15 mouse cellular contexts compared by ENCODE assay signal in the genomic region with DNA sequence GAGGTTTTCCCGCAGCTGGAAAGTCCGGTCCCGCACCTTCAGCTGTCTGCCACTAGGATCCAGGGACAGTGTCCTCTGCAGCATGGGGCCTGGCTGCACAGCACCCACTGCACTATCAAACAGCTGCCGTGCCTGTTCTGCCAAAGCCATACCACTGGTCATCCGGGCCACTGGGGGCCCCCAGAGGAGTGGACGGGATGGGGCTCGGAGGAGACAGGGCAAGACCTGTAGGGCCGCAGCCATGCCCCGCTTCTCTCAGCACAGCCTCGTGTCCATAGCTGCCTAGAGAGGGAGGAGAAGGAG. TPM values are rescaled to one million over a fixed set of nuclear protein-coding genes. Genes with fewer than 3 reads are reported as not detected.
DNase-seq lines count a peak whose midpoint lies in the region; ATAC-seq lines count a peak whose summit lies in the region.
"Had no signal": no experiment of that assay in that cellular context is flagged by ENCODE, and none has a peak within 500 bp of the region (broad histone marks: within the 10 kb centered on the region; RNA-seq: fewer than 3 reads in every experiment).

No protein-coding gene starts in this region.

- DNase-seq in embryonic facial prominence, embryonic 10.5 days (ENCODE audit: low spot score) = no peak
- DNase-seq in cerebellum, postnatal 10 days = no peak
- no peak for DNase-seq in embryo, embryonic 11 days
- DNase-seq: adrenal gland, adult 2 months; cerebellum, adult 9-11 months; gastrocnemius, postnatal 10 days; heart, postnatal 36 days; thymus, postnatal 14 days had no signal

- H3K4me1 ChIP-seq in embryonic facial prominence, embryonic 15.5 days = no peaks in the 10 kb centered on the region
- H3K4me1 ChIP-seq in embryonic facial prominence, embryonic 10.5 days = peaks cover 16% of the 10 kb centered on the region
- H3K4me1 ChIP-seq in intestine, embryonic 16.5 days (ENCODE audit: control insufficient read depth, insufficient read depth, low read length) = 0 out of 2 replicates have a peak, but pooled peaks cover 3% of the 10 kb centered on the region
- no peaks in the 10 kb centered on the region; the same call in 1 of the 2 replicates for H3K4me1 ChIP-seq in intestine, embryonic 15.5 days (replicated peaks)
- peaks cover 55% of the 10 kb centered on the region for H3K4me1 ChIP-seq in midbrain, embryonic 13.5 days (replicated peaks)
- peaks cover 12% of the 10 kb centered on the region for H3K4me1 ChIP-seq in midbrain, embryonic 16.5 days (ENCODE audit: control insufficient read depth, insufficient read depth, low read length)
- H3K4me1 ChIP-seq: stomach, embryonic 15.5 days had no signal

- H3K4me3 ChIP-seq in embryonic facial prominence, embryonic 15.5 days (replicated peaks) = no peak overlapping the region
- H3K4me3 ChIP-seq in embryonic facial prominence, embryonic 10.5 days = no peak overlapping the region
- no peak overlapping the region for H3K4me3 ChIP-seq in intestine, embryonic 16.5 days (ENCODE audit: low read length)
- H3K4me3 ChIP-seq in intestine, embryonic 15.5 days (replicated peaks) = no peak overlapping the region
- H3K4me3 ChIP-seq in midbrain, embryonic 13.5 days (replicated peaks) = no peak overlapping the region
- H3K4me3 ChIP-seq in midbrain, embryonic 16.5 days (ENCODE audit: low read depth, low read length) = no peak overlapping the region
- H3K4me3 ChIP-seq: stomach, embryonic 15.5 days had no signal

- H3K27me3 ChIP-seq in embryonic facial prominence, embryonic 15.5 days = no peaks in the 10 kb centered on the region
- no peaks in the 10 kb centered on the region; the same call in 1 of the 2 replicates for H3K27me3 ChIP-seq in embryonic facial prominence, embryonic 10.5 days (replicated peaks; ENCODE audit: low read depth, poor library complexity, severe bottlenecking)
- H3K27me3 ChIP-seq in intestine, embryonic 16.5 days (replicated peaks; ENCODE audit: control insufficient read depth, insufficient read depth, low read length) = no peaks in the 10 kb centered on the region
- H3K27me3 ChIP-seq in intestine, embryonic 15.5 days (replicated peaks) = no peaks in the 10 kb centered on the region
- no peaks in the 10 kb centered on the region for H3K27me3 ChIP-seq in midbrain, embryonic 13.5 days
- no peaks in the 10 kb centered on the region for H3K27me3 ChIP-seq in midbrain, embryonic 16.5 days (ENCODE audit: control insufficient read depth, insufficient read depth, low read depth, low read length)
- H3K27me3 ChIP-seq: stomach, embryonic 15.5 days had no signal

- ATAC-seq in embryonic facial prominence, embryonic 15.5 days (ENCODE audit: insufficient number of reproducible peaks, low FRiP score, low TSS enrichment, low read depth) = 0 out of 2 replicates have a peak, but pooled peaks have one; percentile 11
- ATAC-seq in intestine, embryonic 16.5 days = peak; percentile 6
- no peak for ATAC-seq in intestine, embryonic 15.5 days
- ATAC-seq in midbrain, embryonic 13.5 days = no peak
- ATAC-seq in midbrain, embryonic 16.5 days = no peak
- ATAC-seq: lung, postnatal 0 days had no signal

- H3K27ac ChIP-seq in embryonic facial prominence, embryonic 15.5 days (replicated peaks) = no peak overlapping the region
- no peak overlapping the region for H3K27ac ChIP-seq in embryonic facial prominence, embryonic 10.5 days (replicated peaks)
- no peak overlapping the region for H3K27ac ChIP-seq in intestine, embryonic 16.5 days (ENCODE audit: low read length)
- H3K27ac ChIP-seq in intestine, embryonic 15.5 days = no peak overlapping the region
- H3K27ac ChIP-seq in midbrain, embryonic 13.5 days = peak overlapping the region; percentile 14; the same call in 1 of the 2 replicates
- H3K27ac ChIP-seq in midbrain, embryonic 16.5 days (ENCODE audit: low read length) = no peak overlapping the region
- H3K27ac ChIP-seq: stomach, embryonic 15.5 days had no signal

- H3K36me3 ChIP-seq in embryonic facial prominence, embryonic 15.5 days = no peaks in the 10 kb centered on the region
- no peaks in the 10 kb centered on the region; the same call in 1 of the 2 replicates for H3K36me3 ChIP-seq in embryonic facial prominence, embryonic 10.5 days (replicated peaks)
- no peaks in the 10 kb centered on the region for H3K36me3 ChIP-seq in intestine, embryonic 16.5 days (ENCODE audit: control insufficient read depth, insufficient read depth, low read length)
- H3K36me3 ChIP-seq in intestine, embryonic 15.5 days = no peaks in the 10 kb centered on the region
- peaks cover 26% of the 10 kb centered on the region for H3K36me3 ChIP-seq in midbrain, embryonic 13.5 days
- H3K36me3 ChIP-seq in midbrain, embryonic 16.5 days (ENCODE audit: control insufficient read depth, insufficient read depth, low read length) = peaks cover 5% of the 10 kb centered on the region
- H3K36me3 ChIP-seq: stomach, embryonic 15.5 days had no signal

- no peaks in the 10 kb centered on the region for H3K9me3 ChIP-seq in embryonic facial prominence, embryonic 15.5 days (replicated peaks)
- H3K9me3 ChIP-seq in embryonic facial prominence, embryonic 10.5 days = no peaks in the 10 kb centered on the region
- H3K9me3 ChIP-seq in intestine, embryonic 16.5 days (ENCODE audit: control insufficient read depth, low read length) = no peaks in the 10 kb centered on the region
- no peaks in the 10 kb centered on the region for H3K9me3 ChIP-seq in intestine, embryonic 15.5 days
- H3K9me3 ChIP-seq in midbrain, embryonic 13.5 days = no peaks in the 10 kb centered on the region
- no peaks in the 10 kb centered on the region for H3K9me3 ChIP-seq in midbrain, embryonic 16.5 days (replicated peaks; ENCODE audit: control insufficient read depth, low read length, poor library complexity, severe bottlenecking)
- H3K9me3 ChIP-seq: stomach, embryonic 15.5 days had no signal

- H3K9ac ChIP-seq in embryonic facial prominence, embryonic 15.5 days = no peak overlapping the region
- no peak overlapping the region for H3K9ac ChIP-seq in intestine, embryonic 16.5 days (ENCODE audit: low read depth, low read length)
- H3K9ac ChIP-seq in intestine, embryonic 15.5 days = no peak overlapping the region
- peak overlapping the region; percentile 32; the same call in 1 of the 2 replicates for H3K9ac ChIP-seq in midbrain, embryonic 13.5 days (replicated peaks)
- H3K9ac ChIP-seq in midbrain, embryonic 16.5 days (ENCODE audit: low read depth, low read length) = no peak overlapping the region
- H3K9ac ChIP-seq: stomach, embryonic 15.5 days had no signal

- H3K4me2 ChIP-seq in embryonic facial prominence, embryonic 15.5 days (replicated peaks) = no peak overlapping the region
- no peak overlapping the region for H3K4me2 ChIP-seq in intestine, embryonic 16.5 days (ENCODE audit: low read depth, low read length)
- H3K4me2 ChIP-seq in intestine, embryonic 15.5 days (replicated peaks) = no peak overlapping the region
- H3K4me2 ChIP-seq in midbrain, embryonic 13.5 days (replicated peaks) = no peak overlapping the region
- H3K4me2 ChIP-seq in midbrain, embryonic 16.5 days (ENCODE audit: low read length) = no peak overlapping the region
- H3K4me2 ChIP-seq: stomach, embryonic 15.5 days had no signal

- WGBS in embryonic facial prominence, embryonic 15.5 days = 83% methylated on average over 10 of the region's 10 CpGs
- 85% methylated on average over 10 of the region's 10 CpGs for WGBS in embryonic facial prominence, embryonic 10.5 days
- 79% methylated on average over 10 of the region's 10 CpGs for WGBS in intestine, embryonic 16.5 days
- 89% methylated on average over 10 of the region's 10 CpGs for whole genome bisulfite sequencing in intestine, embryonic 15.5 days
- 81% methylated on average over 10 of the region's 10 CpGs for WGBS in midbrain, embryonic 13.5 days
- 85% methylated on average over 10 of the region's 10 CpGs for WGBS in midbrain, embryonic 16.5 days

RNA-seq across cellular contexts. Expression of a gene that starts 0.4 kb away (rescaled TPM):
- 2.9 and 3.0 TPM in 2 replicates for polyA plus RNA-seq in embryonic facial prominence, embryonic 15.5 days (2015; fragmentation: Nextera tagmentation; extraction: Ambion mirVana)
- polyA plus RNA-seq in embryonic facial prominence, embryonic 10.5 days (2016; fragmentation: Nextera tagmentation; extraction: Ambion mirVana) = 2.4 and 2.9 TPM in 2 replicates
- polyA plus RNA-seq in intestine, embryonic 16.5 days (2015; fragmentation: Nextera tagmentation; extraction: Ambion mirVana) = 8.6 and 10.8 TPM in 2 replicates
- polyA plus RNA-seq in intestine, embryonic 15.5 days (2015; fragmentation: Nextera tagmentation; extraction: Ambion mirVana) = 3.4 and 4.3 TPM in 2 replicates
- 10.1 TPM in 2 replicates for polyA plus RNA-seq in midbrain, embryonic 13.5 days (2015; fragmentation: Nextera tagmentation; extraction: Ambion mirVana)
- polyA plus RNA-seq in midbrain, embryonic 16.5 days (2015; fragmentation: Nextera tagmentation; extraction: Ambion mirVana) = 3.5 and 3.9 TPM in 2 replicates

RNA-seq across cellular contexts. Expression of a gene that starts 13.2 kb away (rescaled TPM):
- 22.3 and 24.2 TPM in 2 replicates for polyA plus RNA-seq in embryonic facial prominence, embryonic 15.5 days (2015; fragmentation: Nextera tagmentation; extraction: Ambion mirVana)
- polyA plus RNA-seq in embryonic facial prominence, embryonic 10.5 days (2016; fragmentation: Nextera tagmentation; extraction: Ambion mirVana) = 28.4 and 28.8 TPM in 2 replicates
- 12.4 and 12.8 TPM in 2 replicates for polyA plus RNA-seq in intestine, embryonic 16.5 days (2015; fragmentation: Nextera tagmentation; extraction: Ambion mirVana)
- 16.5 and 19.0 TPM in 2 replicates for polyA plus RNA-seq in intestine, embryonic 15.5 days (2015; fragmentation: Nextera tagmentation; extraction: Ambion mirVana)
- 36.0 and 42.5 TPM in 2 replicates for polyA plus RNA-seq in midbrain, embryonic 13.5 days (2015; fragmentation: Nextera tagmentation; extraction: Ambion mirVana)
- polyA plus RNA-seq in midbrain, embryonic 16.5 days (2015; fragmentation: Nextera tagmentation; extraction: Ambion mirVana) = 35.5 and 35.9 TPM in 2 replicates

RNA-seq across cellular contexts. Expression of a gene that starts 42.0 kb away (rescaled TPM):
- polyA plus RNA-seq in embryonic facial prominence, embryonic 15.5 days (2015; fragmentation: Nextera tagmentation; extraction: Ambion mirVana) = 55.8 and 57.1 TPM in 2 replicates
- 50.2 and 54.1 TPM in 2 replicates for polyA plus RNA-seq in embryonic facial prominence, embryonic 10.5 days (2016; fragmentation: Nextera tagmentation; extraction: Ambion mirVana)
- 23.4 and 26.3 TPM in 2 replicates for polyA plus RNA-seq in intestine, embryonic 16.5 days (2015; fragmentation: Nextera tagmentation; extraction: Ambion mirVana)
- polyA plus RNA-seq in intestine, embryonic 15.5 days (2015; fragmentation: Nextera tagmentation; extraction: Ambion mirVana) = 30.4 and 31.7 TPM in 2 replicates
- polyA plus RNA-seq in midbrain, embryonic 13.5 days (2015; fragmentation: Nextera tagmentation; extraction: Ambion mirVana) = 16.7 and 16.9 TPM in 2 replicates
- polyA plus RNA-seq in midbrain, embryonic 16.5 days (2015; fragmentation: Nextera tagmentation; extraction: Ambion mirVana) = 16.6 and 16.7 TPM in 2 replicates

RNA-seq across cellular contexts. Expression of a gene that starts 45.3 kb away (rescaled TPM):
- polyA plus RNA-seq in embryonic facial prominence, embryonic 15.5 days (2015; fragmentation: Nextera tagmentation; extraction: Ambion mirVana) = 57.2 and 64.1 TPM in 2 replicates
- polyA plus RNA-seq in embryonic facial prominence, embryonic 10.5 days (2016; fragmentation: Nextera tagmentation; extraction: Ambion mirVana) = 69.5 and 74.7 TPM in 2 replicates
- polyA plus RNA-seq in intestine, embryonic 16.5 days (2015; fragmentation: Nextera tagmentation; extraction: Ambion mirVana) = 48.6 and 50.0 TPM in 2 replicates
- 51.5 and 52.5 TPM in 2 replicates for polyA plus RNA-seq in intestine, embryonic 15.5 days (2015; fragmentation: Nextera tagmentation; extraction: Ambion mirVana)
- polyA plus RNA-seq in midbrain, embryonic 13.5 days (2015; fragmentation: Nextera tagmentation; extraction: Ambion mirVana) = 52.2 and 53.3 TPM in 2 replicates
- polyA plus RNA-seq in midbrain, embryonic 16.5 days (2015; fragmentation: Nextera tagmentation; extraction: Ambion mirVana) = 49.5 and 52.1 TPM in 2 replicates

Comparison
In these comparisons a context has a peak if more than half of its experiments do, and no peak if none do; other contexts are left out.
1. ATAC-seq: peak in embryonic facial prominence, embryonic 15.5 days (single experiment) and intestine, embryonic 16.5 days (single experiment); none in intestine, embryonic 15.5 days (single experiment), midbrain, embryonic 13.5 days (single experiment) and midbrain, embryonic 16.5 days (single experiment).